Mouse (Mus musculus): ENCODE data around the gene Atf7. TPM values are rescaled to one million over a fixed set of nuclear protein-coding genes. Genes with fewer than 3 reads are reported as not detected.

Gene Atf7
- polyA plus RNA-seq, 1 experiment = 140 TPM

DNA sequence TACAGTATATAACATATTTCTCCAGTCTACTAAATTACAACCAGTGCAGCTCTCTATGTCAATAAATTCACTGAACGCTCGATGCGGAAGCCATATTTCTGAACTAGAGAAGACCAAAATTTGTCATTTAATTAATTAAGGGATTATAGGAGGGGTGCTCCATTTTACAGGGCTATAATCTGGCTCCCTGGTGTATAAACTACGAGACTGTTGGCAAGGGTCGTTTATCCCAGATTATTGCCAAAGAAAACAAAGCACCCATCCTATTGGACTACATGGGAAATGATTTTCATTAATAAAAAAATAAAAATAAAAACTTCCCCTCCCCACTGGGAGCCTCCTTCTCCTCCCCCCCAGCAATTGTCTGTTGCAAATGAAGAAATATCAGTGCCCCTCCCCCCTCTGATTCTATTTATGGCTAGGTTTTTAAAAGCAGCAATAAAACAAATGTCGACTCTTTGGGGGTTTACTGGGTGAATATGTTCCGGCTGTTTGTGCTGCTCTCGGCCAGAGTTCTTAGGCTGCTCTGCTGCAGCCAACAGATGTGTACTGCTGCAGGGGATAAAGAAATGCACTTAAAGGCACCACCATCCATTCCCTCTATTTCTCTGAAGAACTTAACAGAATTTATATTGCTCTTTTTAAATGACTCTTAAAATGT is 31.1 kb downstream of the Atf7 start:
- no peak for DNase-seq
- TF ChIP-seq POLR2A (IDR thresholded peaks at IDR 0.05; ENCODE audit: control insufficient read depth, extremely low read depth, insufficient read depth, low read length, poor library complexity) (no peak), CTCF (IDR thresholded peaks at IDR 0.05; ENCODE audit: borderline replicate concordance, control insufficient read depth, extremely low read depth, insufficient read depth, low read length, poor library complexity) (no peak)

DNA sequence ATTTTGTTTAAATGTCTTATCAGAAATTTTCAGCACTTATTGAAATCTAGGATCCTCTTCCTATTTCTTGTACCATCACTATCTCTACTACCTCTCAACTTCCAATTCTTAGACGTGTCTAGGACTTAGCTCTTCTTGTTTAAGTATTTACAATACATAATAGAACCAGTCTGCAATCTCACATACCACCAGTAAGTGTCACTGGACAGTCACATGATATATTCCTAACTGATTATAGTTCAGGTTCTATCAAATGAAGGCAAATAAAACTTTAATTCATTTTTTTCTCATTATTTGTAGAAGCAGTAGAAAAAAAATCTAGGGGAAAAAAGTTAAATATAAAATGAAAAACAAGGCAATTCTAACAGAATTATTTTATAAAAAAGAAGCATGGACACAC is 32.6 kb downstream of the Atf7 start:
- TF ChIP-seq CTCF (IDR thresholded peaks at IDR 0.05; ENCODE audit: borderline replicate concordance, control insufficient read depth, extremely low read depth, insufficient read depth, low read length, poor library complexity) (no peak), POLR2A (IDR thresholded peaks at IDR 0.05; ENCODE audit: control insufficient read depth, extremely low read depth, insufficient read depth, low read length, poor library complexity) (no peak)
- H3K27me3 ChIP-seq (ENCODE audit: control insufficient read depth, insufficient read depth, low read length) = peaks cover 2% of the 10 kb centered on the region; the same call in 1 of the 2 replicates
- no peak overlapping the region for H3K4me3 ChIP-seq (ENCODE audit: control insufficient read depth, insufficient read depth, low read length)
- H3K36me3 ChIP-seq (ENCODE audit: control insufficient read depth, insufficient read depth, low read length) = peaks cover 3% of the 10 kb centered on the region; the same call in 1 of the 2 replicates
- 87% methylated on average over 1 of the region's 1 CpGs for WGBS
- H3K4me1 ChIP-seq (replicated peaks; ENCODE audit: control insufficient read depth, insufficient read depth, low read length) = no peaks in the 10 kb centered on the region
- no peak for DNase-seq
- H3K27ac ChIP-seq (ENCODE audit: control insufficient read depth, insufficient read depth, low read length) = no peak overlapping the region

More for the DNA sequence above, 31.1 kb downstream of the Atf7 start:
- Histone ChIP-seq H3K27ac (ENCODE audit: control insufficient read depth, insufficient read depth, low read length) (no peak overlapping the region), H3K27me3 (ENCODE audit: control insufficient read depth, insufficient read depth, low read length) (no peaks in the 10 kb centered on the region), H3K4me3 (ENCODE audit: control insufficient read depth, insufficient read depth, low read length) (no peak overlapping the region), H3K4me1 (replicated peaks; ENCODE audit: control insufficient read depth, insufficient read depth, low read length) (no peaks in the 10 kb centered on the region), H3K36me3 (ENCODE audit: control insufficient read depth, insufficient read depth, low read length) (peaks cover 3% of the 10 kb centered on the region; the same call in 1 of the 2 replicates)
- WGBS = 91% methylated on average over 8 of the region's 8 CpGs

DNA sequence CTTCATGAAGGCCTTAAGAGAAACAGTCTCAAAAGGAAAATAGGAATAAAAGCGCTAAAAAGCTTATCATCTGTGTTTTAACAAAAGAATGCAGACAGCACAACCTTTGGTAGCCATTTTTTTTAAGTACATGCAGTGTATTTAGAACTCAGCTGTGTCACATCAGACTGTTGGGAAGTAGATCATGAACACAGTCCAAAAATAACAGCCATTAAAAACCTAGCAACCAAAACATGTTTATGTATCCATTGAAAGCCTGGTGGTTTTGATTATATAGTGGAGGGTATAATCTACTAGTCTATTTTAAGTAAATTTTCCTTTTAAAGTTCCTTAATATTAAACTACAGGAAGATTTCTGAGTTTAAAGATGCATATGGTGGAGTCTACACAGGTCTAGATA is 34.7 kb downstream of the Atf7 start:
- 93% methylated on average over 1 of the region's 1 CpGs for WGBS
- no peak overlapping the region for H3K27ac ChIP-seq (ENCODE audit: control insufficient read depth, insufficient read depth, low read length)
- H3K36me3 ChIP-seq (ENCODE audit: control insufficient read depth, insufficient read depth, low read length) = peaks cover 3% of the 10 kb centered on the region; the same call in 1 of the 2 replicates
- peaks cover 2% of the 10 kb centered on the region; the same call in 1 of the 2 replicates for H3K27me3 ChIP-seq (ENCODE audit: control insufficient read depth, insufficient read depth, low read length)
- no peaks in the 10 kb centered on the region for H3K4me1 ChIP-seq (replicated peaks; ENCODE audit: control insufficient read depth, insufficient read depth, low read length)
- DNase-seq = no peak
- no peak overlapping the region for H3K4me3 ChIP-seq (ENCODE audit: control insufficient read depth, insufficient read depth, low read length)
- TF ChIP-seq CTCF (IDR thresholded peaks at IDR 0.05; ENCODE audit: borderline replicate concordance, control insufficient read depth, extremely low read depth, insufficient read depth, low read length, poor library complexity) (no peak), POLR2A (IDR thresholded peaks at IDR 0.05; ENCODE audit: control insufficient read depth, extremely low read depth, insufficient read depth, low read length, poor library complexity) (no peak)

DNA sequence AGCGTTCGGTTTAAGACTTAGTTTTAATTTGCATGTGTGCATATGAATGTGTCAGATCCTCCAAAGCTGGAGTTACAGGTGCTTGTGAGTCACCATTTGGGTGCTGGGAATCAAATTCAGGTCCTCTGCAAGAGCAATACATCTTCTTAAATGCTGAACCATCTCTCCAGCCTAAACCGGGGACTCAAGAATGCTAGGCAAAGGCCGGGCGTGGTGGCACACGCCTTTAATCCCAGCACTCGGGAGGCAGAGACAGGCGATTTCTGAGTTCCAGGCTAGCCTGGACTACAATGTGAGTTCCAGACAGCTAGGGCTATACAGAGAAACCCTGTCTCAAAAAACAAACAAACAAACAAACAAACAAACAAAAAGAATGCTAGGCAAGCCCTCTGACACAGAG is 35.4 kb downstream of the Atf7 start:
- peaks cover 3% of the 10 kb centered on the region; the same call in 1 of the 2 replicates for H3K36me3 ChIP-seq (ENCODE audit: control insufficient read depth, insufficient read depth, low read length)
- TF ChIP-seq POLR2A (IDR thresholded peaks at IDR 0.05; ENCODE audit: control insufficient read depth, extremely low read depth, insufficient read depth, low read length, poor library complexity) (no peak), CTCF (IDR thresholded peaks at IDR 0.05; ENCODE audit: borderline replicate concordance, control insufficient read depth, extremely low read depth, insufficient read depth, low read length, poor library complexity) (no peak)
- H3K27ac ChIP-seq (ENCODE audit: control insufficient read depth, insufficient read depth, low read length) = no peak overlapping the region
- DNase-seq = no peak
- 99% methylated on average over 8 of the region's 8 CpGs for WGBS
- no peak overlapping the region for H3K4me3 ChIP-seq (ENCODE audit: control insufficient read depth, insufficient read depth, low read length)
- no peaks in the 10 kb centered on the region for H3K4me1 ChIP-seq (replicated peaks; ENCODE audit: control insufficient read depth, insufficient read depth, low read length)
- H3K27me3 ChIP-seq (ENCODE audit: control insufficient read depth, insufficient read depth, low read length) = peaks cover 2% of the 10 kb centered on the region; the same call in 1 of the 2 replicates

DNA sequence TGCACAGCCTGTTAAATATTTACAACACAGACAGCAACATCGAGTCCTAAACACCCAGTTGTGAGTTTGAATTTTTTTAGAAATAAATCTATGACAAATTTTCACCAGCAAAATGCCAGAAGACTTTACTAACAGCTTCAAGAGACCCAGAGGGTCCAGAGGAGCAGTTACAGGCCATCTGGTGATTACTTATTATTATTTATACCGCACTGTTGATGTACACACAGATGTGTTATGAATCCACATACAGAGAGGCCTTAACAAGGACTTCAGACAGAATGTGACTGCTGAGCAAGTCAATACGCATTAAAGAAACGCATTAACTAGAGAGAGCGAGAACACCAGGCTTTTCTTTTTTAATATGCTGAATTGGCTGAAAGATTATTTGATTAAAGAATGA is 39.8 kb downstream of the Atf7 start:
- no peak for DNase-seq
- no peak overlapping the region for H3K4me3 ChIP-seq (ENCODE audit: control insufficient read depth, insufficient read depth, low read length)
- TF ChIP-seq POLR2A (IDR thresholded peaks at IDR 0.05; ENCODE audit: control insufficient read depth, extremely low read depth, insufficient read depth, low read length, poor library complexity) = no peak
- no peak for TF ChIP-seq CTCF (IDR thresholded peaks at IDR 0.05; ENCODE audit: borderline replicate concordance, control insufficient read depth, extremely low read depth, insufficient read depth, low read length, poor library complexity)
- no peaks in the 10 kb centered on the region for H3K36me3 ChIP-seq (ENCODE audit: control insufficient read depth, insufficient read depth, low read length)
- no peak overlapping the region for H3K27ac ChIP-seq (ENCODE audit: control insufficient read depth, insufficient read depth, low read length)
- 98% methylated on average over 5 of the region's 5 CpGs for WGBS
- H3K4me1 ChIP-seq (replicated peaks; ENCODE audit: control insufficient read depth, insufficient read depth, low read length) = no peaks in the 10 kb centered on the region
- peaks cover 2% of the 10 kb centered on the region; the same call in 1 of the 2 replicates for H3K27me3 ChIP-seq (ENCODE audit: control insufficient read depth, insufficient read depth, low read length)

DNA sequence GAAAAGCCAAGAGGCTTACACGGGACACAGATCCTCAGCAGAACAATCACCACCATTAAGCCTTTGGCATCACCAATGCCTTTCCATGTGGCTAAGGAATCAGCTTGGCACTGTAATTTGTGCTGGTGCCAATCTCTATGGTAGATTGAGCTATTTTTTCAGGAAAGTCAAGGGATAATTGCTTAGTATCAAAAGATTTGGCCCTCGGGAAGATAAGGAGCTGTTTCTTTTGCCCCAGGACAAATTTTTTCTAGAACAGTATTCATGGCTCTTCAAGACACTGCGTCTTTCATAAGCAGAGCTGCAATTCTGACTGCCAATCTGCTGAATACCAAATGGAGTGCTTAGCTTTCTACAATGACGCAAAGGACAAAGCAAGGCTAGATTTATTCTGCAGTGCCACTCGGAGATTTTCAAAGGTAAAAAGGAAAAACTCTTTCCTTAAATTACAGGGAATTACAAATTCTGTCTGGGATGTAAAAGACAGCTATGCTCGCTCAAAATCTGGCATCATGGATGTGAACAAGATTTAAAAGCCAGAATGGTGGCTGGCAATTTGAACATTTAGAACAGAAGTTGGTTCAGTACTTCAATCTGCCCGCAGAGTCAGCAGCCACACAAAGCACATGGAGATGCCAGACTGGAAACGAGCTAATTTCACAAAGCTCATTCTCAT is 41.4 kb downstream of the Atf7 start:
- DNase-seq = no peak
- H3K27ac ChIP-seq (ENCODE audit: control insufficient read depth, insufficient read depth, low read length) = no peak overlapping the region
- WGBS = 84% methylated on average over 8 of the region's 8 CpGs

More for the DNA sequence above, 41.4 kb downstream of the Atf7 start:
- H3K4me3 ChIP-seq (ENCODE audit: control insufficient read depth, insufficient read depth, low read length) = no peak overlapping the region
- H3K27me3 ChIP-seq (ENCODE audit: control insufficient read depth, insufficient read depth, low read length) = peaks cover 2% of the 10 kb centered on the region; the same call in 1 of the 2 replicates
- H3K4me1 ChIP-seq (replicated peaks; ENCODE audit: control insufficient read depth, insufficient read depth, low read length) = no peaks in the 10 kb centered on the region
- no peak for TF ChIP-seq POLR2A (IDR thresholded peaks at IDR 0.05; ENCODE audit: control insufficient read depth, extremely low read depth, insufficient read depth, low read length, poor library complexity)
- TF ChIP-seq CTCF (IDR thresholded peaks at IDR 0.05; ENCODE audit: borderline replicate concordance, control insufficient read depth, extremely low read depth, insufficient read depth, low read length, poor library complexity) = no peak
- no peaks in the 10 kb centered on the region for H3K36me3 ChIP-seq (ENCODE audit: control insufficient read depth, insufficient read depth, low read length)
